Mouse (Mus musculus): ENCODE results near the gene Bola2.

DNA sequence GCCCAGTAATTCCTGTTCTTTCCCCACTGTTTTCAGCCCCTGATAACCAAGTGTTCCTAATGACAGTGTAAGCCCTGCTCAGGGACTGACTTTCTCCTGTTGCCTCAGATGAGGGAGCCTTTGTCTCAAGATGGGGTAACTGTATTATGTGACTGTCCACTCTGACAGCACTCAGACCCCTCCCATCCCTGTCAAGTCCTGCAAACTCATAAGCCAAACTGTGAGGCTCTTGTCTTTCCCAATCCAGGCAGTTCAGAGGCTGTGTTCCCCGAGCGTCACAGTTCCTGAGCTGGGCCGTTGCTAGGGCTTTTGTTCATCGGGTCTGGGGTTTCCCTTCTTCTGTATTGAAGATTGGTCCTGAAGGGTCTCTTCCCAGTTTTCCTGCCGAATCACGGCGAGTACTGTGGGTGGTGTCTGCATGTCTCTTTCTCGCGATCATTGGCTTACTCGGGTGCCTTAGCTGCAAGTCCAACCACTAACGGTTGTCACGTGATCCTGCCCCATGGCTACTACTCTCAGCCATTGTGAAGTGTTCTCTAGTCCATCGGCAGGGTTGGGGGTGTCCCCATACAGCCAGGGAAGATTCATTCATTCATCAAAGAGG lies 45.0 kb downstream of the Bola2 start:
- TF ChIP-seq CTCF (IDR thresholded peaks at IDR 0.05; ENCODE audit: borderline replicate concordance, insufficient read depth, low read depth, low read length) (no peak), POLR2A (IDR thresholded peaks at IDR 0.05; ENCODE audit: borderline replicate concordance, insufficient read depth, low read length) (no peak)

Data from cerebellum, adult 2 months (tissue).